Mouse (Mus musculus): ENCODE measurements around the gene Eif2b4.

Eif2b4 gene

DNA sequence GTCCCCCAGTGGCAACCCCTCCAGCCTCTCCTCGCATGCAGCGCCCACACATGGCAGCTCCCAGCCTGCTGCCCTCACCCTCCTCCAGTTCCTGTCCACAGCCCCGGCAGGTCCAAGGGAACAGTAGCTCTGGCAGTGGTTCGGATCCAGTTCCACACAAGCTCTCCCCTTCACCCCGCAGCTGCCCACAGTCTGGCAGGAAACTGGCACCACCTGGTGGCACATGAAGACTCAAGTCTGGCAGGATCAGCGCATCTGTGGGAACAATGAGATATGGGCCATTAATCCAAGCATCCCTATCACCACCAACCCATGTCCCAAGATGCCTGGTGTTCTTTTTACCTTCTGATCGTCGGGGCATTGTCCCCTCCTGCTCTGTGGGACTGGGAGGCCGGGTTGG, 6.7 kb upstream of the Eif2b4 start:
- 54% methylated on average over 9 of the region's 9 CpGs for WGBS

DNA sequence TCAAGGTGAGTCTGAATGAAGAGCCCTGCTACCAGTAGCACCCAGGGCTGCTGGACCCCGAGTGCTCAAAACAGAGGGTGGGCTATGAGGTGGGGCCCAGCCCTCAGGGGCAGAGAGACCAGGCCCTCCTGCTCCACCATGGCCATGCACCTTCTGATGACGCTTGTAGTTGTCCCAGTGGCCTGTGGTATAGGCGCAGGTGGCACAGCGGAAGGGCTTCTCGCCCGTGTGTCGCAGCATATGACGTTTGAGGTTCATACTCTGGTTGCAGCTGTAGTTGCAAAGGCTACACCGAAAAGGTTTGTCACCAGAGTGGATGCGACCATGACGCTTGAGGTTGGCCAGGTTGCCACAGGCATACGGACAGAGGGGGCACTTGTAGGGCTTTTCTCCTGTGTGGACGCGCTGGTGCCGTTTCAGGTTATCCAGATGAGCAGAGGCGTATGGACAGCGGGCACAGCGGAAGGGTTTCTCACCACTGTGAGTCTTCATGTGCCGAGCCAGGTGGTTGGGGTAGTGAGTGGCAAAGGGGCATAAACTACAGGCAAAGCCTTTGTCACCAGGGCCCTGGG, 6.2 kb upstream of the Eif2b4 start:
- WGBS, result 87% methylated on average over 19 of the region's 19 CpGs

DNA sequence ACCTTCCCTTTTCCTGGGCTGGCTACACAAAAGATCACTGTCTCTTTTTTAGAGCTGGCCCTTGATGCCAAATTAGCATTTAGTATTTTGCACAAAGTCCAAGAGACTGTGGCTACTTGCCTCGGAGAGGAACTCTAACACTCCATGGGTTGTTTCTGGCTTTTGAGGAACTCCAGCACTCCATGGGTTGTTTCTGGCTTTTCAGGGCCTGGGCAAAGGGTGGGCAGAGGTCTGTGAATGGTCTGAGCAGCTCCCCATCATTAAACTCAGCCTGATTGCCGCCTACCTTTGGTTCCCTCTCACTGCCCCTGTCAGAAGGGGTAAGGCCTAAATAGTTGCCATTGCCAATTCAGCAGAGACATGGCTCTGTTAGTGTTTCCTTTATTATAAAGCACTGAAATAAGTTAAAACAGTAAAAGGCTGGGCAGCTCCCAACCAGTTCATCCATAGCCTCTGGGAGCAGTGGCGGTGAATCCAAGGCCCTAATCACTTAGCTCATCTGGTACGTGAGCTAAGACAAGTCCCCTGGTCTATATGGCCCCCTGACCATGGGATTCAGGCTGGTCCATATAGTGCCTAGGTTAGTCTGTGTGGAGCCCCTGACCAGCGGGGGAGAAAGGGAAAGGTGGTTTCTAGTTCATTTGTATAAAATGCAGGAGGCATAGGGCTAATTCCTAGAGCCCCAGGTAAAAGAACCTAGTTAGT, 5.5 kb upstream of the Eif2b4 start:
- 63% methylated on average over 5 of the region's 5 CpGs for WGBS

DNA sequence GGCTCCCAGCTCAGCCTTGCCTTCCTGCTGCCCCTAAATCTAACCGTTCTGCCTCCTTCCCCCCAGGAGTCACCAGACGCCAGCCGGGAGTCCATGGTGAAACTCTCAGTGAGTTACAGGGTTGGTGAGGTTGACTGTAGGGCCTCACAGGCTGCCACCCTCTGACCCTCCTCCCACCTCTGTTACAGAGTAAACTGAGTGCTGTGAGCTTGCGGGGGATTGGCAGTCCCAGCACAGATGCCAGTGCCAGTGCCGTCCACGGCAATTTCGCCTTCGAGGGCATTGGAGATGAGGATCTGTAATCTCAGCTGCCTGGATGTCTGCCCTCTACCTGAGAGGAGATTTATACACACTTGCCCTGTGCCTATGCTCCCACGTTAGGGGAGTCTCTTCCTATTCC, 4.9 kb upstream of the Eif2b4 start:
- 59% methylated on average over 9 of the region's 9 CpGs for WGBS

DNA sequence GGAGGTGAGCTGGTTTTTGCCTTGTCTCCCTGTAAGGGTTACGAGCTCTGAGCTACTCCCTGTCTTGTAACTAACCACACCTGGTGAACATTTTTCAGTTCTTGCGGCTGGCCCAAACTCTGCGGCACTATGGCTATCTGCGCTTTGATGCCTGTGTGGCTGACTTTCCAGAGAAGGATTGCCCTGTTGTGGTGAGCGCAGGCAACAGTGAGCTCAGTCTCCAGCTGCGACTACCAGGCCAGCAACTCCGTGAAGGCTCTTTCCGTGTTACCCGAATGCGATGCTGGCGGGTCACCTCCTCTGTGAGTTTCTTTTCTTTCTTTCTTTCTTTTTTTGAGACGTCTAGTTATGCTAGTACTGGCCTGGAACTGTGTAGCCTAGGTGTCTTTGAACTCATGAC, 3.8 kb upstream of the Eif2b4 start:
- 88% methylated on average over 12 of the region's 12 CpGs for WGBS

DNA sequence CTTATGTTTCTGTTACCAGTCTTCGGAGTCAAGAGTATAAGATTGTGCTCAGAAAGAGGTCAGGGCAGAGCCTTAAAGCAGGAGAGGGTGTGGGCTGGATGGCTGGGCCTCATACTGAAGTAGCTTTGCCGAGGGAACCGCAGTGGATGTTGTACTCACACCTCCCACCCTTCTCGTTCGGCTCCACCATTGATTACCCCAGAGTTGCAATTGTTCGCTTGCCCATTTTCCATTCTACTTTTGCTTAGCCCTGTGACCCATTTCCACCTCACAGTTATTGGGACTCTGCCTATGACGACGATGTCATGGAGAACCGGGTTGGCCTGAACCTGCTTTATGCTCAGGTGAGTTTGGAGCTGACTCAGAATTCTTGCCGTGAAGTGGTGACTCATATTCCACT, 3.0 kb upstream of the Eif2b4 start:
- 77% methylated on average over 10 of the region's 10 CpGs for WGBS

DNA sequence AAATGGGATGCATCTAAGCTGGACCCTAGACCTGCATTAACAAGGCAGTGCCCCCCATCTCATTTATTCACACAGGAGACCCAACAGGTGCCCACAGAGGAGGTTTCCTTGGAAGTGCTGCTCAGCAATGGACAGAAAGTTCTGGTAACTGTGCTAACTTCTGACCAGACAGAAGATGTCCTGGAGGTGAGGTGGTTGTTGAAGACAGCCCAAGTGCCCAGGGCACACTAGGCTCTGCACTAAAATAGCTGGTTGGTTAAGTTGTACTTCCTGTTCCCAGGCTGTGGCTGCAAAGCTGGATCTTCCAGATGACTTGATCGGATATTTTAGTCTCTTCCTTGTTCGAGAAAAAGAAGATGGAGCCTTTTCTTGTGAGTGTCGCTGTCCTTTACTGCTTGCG, 2.4 kb upstream of the Eif2b4 start:
- WGBS, result 84% methylated on average over 4 of the region's 4 CpGs

DNA sequence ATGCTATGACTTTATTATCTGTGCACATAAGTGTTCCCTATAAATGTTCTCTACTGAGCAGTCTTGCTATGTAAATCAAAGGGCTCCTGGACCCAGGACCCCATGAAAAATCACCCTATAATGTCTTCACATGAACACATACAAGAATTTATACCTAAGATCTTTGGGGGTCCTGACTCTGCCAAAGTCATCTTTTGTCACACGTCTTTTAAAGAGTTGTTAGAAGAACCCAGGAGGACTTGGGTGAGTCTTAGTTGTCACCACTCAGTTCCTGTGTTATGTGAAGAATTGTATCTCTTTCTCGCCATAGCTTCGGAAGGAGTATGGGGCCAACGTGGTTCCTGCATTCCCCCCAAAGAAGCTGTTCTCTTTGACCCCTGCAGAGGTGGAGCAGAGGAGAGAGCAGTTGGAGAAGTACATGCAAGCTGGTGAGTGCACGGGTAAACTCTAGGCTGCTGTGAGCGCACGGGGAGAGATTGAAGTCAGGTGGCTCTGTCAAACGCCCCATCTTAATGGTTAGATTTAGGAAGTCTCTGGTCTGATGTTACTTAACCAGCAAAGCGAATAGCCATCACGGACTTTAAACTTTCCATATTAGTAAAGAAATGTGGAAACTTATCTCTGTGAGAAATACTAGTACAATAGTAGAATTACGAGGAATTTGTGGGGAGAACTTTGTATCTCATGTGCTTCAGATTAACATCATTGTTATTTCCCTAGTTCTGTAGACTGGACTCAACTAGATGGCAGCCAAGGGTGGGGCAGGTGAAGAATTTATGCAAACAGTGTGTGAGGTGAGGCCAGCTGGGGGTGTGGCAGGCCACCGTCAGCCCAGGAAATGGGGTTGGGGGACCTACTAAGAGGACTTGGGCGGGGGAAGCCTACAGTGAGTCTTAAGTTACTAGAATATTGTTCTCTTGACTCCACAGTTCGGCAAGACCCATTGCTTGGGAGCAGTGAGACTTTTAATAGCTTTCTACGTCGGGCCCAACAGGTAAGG, 1.6 kb upstream of the Eif2b4 start:
- WGBS, result 87% methylated on average over 16 of the region's 16 CpGs

DNA sequence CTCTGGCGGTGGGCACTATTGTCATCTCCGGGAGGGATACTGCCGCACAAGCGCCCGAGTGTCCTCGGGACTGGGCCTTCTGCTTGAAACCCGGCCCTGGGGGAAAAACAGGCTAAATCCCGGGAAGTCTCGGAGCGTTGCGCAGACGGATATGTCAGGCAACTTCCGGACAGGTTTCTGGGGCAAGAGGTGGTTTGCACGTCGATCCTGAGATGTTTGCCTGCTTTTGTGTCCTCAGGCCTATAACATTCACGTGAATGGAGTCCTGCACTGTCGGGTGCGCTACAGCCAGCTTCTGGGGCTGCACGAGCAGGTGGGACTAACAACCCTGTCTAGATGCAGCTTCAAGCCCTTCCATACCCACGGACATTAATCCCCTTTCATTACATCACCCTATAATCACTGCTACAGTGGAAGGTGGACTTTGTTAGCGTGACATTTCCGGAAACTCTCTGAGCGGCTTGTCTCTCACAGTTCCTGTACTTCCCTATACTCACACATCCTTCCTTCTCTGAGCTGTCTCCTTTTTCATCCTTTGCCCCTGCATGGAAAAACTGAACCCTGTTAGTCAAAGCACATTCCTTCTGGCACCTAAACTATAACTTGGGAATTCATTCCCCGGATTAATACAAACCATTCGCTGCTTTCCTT, 526 bp upstream of the Eif2b4 start:
- 11% methylated on average over 25 of the region's 25 CpGs for WGBS

DNA sequence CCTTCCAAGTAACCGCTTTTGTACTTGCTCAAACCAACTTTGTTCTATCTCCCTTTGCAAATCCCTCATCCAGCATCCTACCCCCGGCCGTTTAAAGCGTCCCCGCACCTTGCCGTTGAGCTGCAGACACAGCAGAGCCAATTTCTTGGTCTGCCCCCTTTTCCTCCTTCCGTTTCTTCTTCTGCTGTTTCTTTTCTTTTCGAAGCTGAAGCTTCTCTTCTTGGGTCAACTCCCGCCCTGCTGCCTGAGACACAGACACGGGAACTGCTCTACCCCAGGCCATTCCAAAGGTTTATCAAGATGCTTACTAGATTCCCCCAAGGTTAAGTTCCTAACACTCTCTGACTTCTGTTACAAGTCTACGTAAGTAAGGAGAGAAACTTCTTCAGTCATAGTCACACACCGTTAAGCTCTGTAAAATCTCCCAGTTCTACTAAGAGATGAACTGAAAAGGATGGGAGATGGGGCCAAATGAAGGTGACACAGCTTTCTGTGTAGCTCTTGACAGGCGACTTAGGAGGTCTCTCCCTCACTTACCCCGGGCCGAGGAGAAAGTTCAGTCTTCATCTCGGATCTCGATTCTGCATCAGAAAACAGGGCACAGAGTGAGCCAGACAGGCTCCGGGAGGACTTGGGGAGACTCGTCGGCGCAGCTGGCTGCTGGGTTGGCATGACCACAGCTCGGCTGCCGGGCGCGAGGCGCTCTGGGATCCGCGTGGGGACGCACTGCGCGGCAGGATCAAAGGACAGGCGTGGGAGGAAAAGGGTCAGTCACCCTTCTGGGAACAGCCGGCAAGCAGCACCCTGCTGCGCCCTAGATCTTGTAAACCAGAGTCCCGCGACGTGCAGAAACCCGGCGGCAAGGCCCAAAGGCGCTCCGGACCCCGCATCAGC, 938 bp downstream of the Eif2b4 start:
- 10% methylated on average over 42 of the region's 42 CpGs for WGBS

DNA sequence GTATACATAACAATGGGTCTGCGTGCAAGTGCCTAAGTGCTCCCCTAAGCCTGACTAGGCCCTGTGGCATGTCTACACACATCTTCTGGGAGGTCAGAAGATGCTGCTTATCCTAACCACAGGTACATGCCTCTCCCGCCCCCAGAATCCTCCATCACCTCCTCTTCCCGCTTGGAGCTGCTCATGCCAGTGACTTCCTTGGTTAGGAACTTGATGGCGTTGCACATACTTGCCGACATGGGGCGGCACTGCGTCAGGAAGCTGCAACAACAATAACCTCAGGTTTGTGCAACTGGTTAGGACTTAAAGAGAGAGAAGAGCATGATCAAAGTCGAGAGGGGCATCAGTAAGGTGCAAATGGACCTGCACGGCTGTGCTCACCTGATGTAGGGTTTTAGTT, 3.0 kb downstream of the Eif2b4 start:
- 92% methylated on average over 9 of the region's 9 CpGs for whole genome bisulfite sequencing

DNA sequence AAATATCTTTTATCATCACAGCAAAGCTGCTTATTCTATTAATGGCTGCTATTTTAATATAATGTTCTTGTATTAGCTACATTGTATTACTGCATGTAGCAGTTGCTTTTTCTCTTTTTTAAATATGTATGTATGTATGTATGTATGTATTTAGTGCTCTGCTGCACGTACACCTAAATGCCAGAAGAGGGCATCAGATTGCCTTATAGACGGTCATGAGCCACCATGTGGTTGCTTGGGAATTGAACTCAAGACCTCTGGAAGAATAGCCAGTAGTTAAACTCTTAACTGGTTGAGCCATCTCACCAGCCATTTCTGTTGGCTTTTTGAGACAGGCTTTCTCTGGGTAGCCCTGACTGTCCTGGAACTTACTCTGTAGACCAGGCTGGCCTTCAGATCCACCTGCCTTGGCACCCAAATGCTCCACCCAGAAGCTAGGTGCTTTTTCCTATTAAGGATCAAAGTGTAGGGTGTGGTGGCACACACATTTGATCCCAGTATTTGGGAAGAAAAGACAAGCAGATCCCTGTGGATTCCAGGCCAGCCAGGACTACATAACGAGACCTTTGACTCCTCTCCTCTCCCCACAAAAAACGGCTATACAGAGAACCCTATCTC, 4.9 kb downstream of the Eif2b4 start:
- WGBS, result 74% methylated on average over 4 of the region's 4 CpGs

DNA sequence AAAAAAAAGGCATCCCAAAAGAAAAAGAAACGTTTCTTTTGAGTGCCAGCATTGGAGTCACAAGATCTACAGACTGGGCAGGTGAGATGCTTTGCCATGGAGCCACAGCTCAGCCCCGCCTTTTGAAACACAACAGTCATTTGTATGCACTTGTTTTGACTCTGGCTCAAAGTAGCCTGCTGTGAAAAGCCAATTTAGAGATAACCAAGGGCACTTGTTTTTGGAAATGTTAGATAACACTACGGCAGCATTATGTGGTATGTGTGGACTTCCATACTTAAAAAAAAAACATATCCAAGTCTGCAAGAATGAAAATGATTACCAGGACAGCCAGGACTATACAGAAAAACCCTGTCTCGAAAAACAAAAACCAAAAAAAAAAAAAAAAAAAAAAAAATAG, 9.6 kb downstream of the Eif2b4 start:
- 62% methylated on average over 4 of the region's 4 CpGs for WGBS

DNA sequence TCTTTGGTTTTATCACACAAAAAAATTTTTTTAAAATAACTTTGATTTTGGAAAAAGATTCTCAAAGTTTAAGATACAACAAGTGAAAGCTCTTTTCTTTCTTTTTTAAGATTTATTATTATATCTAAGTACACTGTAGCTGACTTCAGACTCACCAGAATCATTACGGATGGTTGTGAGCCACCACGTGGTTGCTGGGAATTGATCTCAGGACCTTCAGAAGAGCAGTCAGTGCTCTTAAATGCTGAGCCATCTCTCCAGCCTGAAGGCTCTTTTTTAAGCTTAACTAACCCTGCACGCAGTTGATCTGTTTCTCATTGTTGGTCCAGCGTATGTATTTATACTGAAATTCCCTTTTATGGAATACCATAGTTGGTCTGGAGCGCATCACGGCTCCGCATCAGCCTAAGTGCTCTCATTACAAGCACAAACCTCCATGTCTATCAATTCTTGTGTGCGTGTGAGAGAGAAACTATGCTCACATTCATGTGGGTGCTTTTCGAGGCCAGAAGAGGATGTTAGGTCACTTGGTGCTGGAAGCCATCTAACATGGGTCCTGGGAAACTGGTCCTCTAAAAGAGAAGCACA, 12.0 kb downstream of the Eif2b4 start:
- WGBS, result 91% methylated on average over 9 of the region's 9 CpGs

DNA sequence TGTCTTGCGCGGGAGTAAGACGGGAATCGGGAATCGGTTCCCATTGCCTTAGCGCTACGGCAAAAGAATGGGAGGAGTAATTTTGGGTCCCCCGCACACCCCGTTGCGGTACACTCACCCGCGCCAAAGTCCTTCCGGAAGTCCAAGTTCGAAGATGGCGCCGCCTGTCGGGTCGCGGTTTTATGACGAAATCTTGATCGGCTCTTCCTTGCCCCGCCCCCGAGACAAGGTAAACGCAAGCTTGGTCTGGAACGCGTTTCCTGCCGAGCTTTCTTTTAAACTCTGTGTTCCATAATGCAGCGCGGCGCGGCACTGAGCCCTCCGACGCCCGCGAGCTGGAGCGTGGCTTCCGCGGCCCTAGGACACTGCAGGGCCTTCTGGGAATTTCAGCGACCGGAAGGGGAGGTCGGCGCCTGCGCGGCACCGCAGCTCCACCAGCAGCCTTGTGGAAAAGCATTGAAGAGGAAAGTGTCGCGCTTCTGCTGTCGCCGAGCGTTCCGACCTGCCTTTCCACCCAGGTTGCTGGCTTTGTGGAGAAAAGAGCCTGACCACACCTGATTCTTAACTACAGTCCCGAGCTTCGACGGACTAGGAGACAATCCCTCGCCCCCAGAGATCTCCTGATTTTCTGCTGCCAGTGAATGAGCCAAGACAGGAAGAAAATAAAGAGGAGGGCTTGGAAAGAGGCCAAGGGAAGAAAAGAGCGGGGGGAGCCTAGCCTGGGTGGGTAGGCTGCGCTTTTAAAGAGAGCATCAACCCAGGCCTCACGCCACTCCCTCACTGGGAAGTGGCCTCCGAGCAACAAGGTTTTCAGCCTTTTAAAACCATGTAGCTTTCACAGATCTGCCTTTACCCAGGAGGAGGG, 13.2 kb downstream of the Eif2b4 start, which contains the start of the genes Gm29609 and Gtf3c2:
Gene Gm29609 (minus strand): TSS at position 146 of the 865 bp plus-strand sequence.
Gene Gtf3c2 (minus strand): TSS at position 379 of the 865 bp plus-strand sequence.
- under 1% methylated on average over 59 of the region's 59 CpGs for WGBS

DNA sequence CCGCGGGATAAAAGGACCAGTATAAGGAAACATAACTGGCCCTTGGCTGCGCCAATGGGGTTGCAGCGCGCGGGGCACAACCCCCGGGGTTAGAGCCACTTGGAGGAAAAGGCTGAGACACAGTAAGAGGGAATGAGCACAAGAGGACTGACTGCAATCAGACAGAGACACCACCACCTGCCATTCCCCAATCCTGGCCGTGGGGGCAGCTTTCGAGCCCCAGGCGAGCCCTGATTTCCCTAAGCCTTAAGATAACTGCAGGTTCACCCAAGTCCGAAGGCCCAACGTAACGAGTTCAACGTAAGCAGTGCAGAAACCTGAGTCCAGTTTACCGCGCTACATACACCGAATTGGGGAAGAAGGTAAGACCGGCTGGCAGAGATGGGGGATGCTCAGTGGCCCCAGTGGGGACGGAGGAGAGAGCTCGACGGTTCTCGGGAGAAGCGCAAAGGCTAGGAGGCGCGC, 13.9 kb downstream of the Eif2b4 start:
- WGBS, result under 1% methylated on average over 25 of the region's 25 CpGs

DNA sequence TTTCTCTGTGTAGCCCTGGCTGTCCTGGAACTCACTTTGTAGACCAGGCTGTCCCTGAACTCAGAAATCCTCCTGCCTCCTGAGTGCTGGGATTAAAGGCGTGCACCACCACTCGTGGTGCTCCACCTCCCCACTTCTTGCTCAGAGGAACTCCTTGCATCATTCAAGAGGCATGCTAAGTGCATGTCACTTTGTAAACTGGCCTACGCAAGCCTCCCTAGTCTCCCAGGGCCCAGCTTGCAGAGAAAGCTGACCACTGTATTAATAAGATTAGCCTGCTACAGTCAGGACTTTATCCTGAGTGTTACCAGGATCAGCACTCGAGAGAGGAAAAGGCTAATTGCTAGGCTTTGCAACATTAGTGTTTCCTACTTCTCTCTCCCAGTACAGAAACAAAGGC, 24.6 kb downstream of the Eif2b4 start:
- WGBS, result 95% methylated on average over 4 of the region's 4 CpGs

DNA sequence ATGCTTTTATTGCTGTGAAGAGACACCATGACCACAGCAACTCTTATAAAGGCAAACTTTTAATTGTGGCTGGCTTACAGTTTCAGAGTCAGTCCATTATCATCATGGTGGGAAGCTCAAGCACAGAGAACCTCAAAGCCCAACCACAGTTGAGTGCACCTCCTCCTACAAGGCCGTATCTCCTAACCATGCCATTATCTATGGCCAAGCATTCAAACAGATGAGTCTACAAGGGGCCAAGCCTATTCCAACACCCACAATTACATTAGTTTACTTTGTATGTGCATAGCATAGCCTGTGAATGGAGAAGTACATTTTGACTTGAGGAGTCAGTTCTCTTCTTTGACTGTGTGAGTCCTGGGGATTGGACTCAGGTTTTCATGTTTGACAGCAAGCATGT, 28.4 kb downstream of the Eif2b4 start:
- WGBS, result 95% methylated on average over 1 of the region's 1 CpGs

DNA sequence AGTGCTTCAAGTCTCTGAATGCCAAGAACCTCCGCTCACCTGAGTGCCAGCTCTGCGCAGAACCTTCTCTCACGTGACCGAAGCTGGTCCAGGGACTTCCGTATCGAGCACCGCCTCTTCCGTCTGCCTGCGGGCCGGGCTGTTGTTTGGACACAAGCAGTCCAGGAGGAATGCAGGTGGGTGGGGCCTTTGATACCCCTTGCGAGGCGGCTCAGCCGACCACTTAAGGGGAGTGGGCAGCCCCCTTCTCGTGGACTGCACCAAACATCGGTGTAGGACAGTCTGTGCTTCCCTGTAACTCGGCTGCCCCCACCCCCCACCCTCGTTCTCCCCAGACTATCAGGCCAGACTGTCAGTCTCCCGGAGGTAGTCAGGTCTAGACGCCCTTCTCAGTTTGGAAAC, 39.1 kb downstream of the Eif2b4 start, which contains the start of gene Mpv17:
Gene Mpv17 (minus strand): TSS at position 100 of the 402 bp plus-strand sequence.
- under 1% methylated on average over 19 of the region's 19 CpGs for WGBS

Measured in cerebral cortex, adult 2 months (tissue).